Mouse (Mus musculus): ENCODE data around the gene Add3.

Gene Add3

GRCm38 (mm10) chr19:53140044-53140803 is at the start of gene Add3:
Gene Add3, plus strand, starts transcription at chr19:53140443.
- DNase-seq (ENCODE audit: low spot score) = peak; percentile 58

GRCm38 (mm10) chr19:53090677-53091076 is 49.6 kb upstream of the Add3 start:
- DNase-seq (ENCODE audit: low spot score) = no peak

- DNase-seq (ENCODE audit: low spot score) = no peak
These were observed 48.0 kb upstream of the Add3 start for GRCm38 (mm10) chr19:53092251-53092650.

DNA sequence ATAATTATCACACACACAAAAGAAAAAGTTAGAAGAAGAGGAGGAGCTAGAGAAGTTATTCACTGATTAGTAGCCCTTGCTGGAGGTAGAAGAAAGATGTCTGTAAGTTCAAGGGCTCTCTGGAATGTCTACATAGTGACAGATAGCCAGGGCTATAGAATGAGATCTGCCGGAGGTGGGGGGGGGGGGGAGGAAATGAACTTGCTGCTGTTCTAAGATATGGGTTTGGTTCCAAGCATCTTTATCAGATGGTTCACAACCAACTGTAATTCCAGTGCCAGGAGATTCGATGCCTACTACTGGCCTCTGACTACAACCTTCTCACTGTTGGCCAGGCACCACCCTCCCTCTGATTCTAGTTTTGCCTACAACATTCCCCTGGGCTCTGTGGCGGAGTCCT is 46.9 kb upstream of the Add3 start:
- no peak for DNase-seq (ENCODE audit: low spot score)

GRCm38 (mm10) chr19:53094684-53095083 is 45.6 kb upstream of the Add3 start:
- DNase-seq (ENCODE audit: low spot score) = no peak

GRCm38 (mm10) chr19:53101374-53102300 is 38.6 kb upstream of the Add3 start:
- DNase-seq (ENCODE audit: low spot score) = peak; percentile 42

DNA sequence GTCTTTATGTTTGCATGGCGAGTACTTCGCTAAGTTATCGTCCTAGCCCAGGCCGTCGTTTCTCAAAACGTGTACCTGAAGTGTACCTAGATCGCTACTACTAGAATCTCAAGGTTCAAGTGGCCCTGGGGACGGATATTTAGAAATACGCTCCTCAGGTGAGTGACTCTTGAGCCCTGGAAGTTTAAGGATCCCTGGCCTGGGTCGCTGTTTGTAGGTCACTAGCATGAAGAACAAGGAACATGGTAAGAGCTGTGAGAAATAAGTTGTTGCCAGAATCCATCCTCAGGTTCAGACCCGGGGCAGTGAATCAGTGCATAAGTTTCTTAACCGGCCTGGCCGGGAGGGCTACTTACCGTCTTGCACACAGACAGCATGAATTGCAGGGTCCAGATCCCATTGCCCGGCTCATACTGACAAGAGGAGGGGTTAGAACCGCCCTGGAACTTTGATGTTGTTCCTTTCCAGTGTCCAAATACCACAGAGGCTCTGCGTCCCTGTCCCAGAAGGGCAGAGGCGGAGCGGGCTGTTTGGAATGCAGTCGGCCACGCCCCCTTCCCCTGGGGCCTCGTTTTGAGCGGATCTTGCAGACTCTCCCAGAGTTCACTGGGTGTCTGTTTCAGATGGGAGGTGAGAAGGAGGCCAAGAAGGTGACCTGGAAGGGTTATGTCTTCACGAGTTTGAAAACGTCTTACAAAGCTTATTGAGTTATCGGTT is 34.7 kb upstream of the Add3 start:
- peak; percentile 84 for DNase-seq (ENCODE audit: low spot score)

DNA sequence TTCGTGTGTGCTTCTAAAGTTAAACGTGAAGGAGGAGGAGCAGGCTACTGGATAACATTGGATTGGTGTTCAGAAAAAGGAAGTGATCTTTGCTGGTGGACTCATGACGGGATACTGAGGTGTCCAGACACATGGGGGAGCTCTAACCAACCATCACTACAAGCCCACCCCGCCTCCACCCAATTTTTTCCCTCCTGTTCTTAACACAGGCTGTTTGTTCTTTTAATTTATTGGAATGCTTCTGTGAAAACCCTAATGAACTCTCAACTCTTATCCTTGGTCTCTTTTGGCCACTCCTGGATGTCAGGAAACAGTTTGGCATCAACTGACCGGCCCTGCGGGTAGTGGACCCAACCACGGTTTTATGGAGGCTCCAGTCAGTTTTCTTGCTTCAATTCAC is 33.3 kb upstream of the Add3 start:
- no peak for DNase-seq (ENCODE audit: low spot score)

DNA sequence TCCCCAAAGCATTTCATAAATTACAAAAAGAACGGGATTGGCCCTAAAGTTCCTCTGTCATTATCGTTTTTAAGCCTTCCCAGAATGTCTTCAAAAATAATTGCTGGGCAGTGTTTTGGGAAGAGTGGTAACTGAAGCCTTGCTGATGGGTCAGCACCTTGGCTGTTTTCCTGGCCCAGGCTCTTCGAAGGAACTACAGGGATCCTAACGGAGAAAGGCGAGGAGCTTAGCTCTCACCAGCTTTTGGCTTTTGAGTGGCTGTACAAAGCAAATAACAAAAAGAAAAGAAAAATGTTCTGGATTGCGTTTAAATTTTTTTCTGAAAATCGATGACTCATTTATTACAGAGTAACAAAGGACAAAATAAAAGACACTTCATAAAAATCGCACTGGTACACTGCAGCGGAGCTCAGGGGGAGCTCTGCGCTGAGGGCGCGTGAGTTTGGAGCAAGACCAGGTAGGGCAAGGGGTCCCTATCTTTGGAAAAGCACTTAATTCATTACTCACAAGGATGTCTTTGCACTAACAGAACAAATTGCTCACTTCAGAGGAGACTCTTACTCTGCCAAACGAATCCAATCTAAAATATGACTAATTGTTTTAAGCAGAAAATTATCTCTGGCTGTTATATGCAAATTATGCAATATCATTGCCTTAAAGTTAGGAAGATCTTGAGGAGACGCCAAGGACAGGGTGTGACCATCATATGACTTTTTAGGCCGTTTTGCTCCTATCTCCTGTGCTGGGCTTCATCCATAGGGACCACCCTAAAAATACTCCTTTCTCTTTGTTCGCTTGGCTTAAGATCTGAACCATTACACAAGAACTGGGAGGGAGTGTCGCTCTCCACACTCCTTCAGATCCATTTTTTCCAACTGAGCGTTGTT is 32.6 kb upstream of the Add3 start:
- DNase-seq (ENCODE audit: low spot score) = no peak

DNA sequence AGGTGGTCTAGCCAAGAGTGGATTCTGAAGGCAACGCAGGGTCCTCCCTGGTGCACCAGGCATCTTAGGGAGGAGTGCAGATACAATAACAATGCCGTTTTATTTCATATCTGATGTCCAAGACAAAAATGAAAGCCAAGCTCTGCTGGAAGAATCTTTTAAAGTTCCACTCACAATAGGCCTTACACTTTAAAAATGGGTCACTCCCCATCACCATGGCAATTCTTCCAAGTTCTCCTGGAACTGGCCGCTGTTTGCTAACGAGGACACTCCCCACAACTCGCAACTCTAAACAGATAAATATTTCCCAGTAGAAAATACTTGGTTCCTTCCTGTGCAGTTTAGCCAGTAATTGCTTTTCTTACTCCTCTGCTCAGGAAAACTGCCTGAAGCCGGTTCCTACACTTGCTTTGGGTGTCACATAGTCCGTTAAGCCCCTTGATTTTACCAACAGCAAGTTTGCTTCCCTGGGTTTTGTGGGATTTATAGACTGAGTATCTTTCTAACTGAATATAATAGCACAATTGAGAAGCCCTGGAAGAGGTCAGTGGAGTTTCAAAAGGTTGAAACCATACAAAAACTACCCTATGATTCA is 28.1 kb upstream of the Add3 start:
- DNase-seq (ENCODE audit: low spot score) = no peak

GRCm38 (mm10) chr19:53119255-53119795 is 20.9 kb upstream of the Add3 start:
- no peak for DNase-seq (ENCODE audit: low spot score)

DNA sequence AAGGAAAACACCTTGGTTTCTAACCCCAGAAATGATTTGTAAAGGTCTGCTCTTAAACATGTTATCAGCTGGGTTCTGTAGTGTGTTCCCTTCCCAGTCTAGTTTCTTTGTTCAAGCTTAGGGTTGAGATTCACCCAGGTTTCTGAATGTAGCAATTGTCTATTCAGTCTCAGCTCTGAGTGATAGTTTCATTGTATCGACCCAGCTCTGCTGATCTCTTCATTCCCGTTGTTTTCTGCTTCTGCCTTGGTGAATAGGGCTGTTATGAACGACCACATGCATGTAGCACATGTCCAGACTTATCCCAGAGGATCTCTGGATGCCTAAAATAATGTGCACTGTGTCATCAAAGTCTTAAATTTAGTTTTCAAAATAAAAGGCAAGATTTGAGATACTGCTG is 19.8 kb upstream of the Add3 start:
- no peak for DNase-seq (ENCODE audit: low spot score)

DNA sequence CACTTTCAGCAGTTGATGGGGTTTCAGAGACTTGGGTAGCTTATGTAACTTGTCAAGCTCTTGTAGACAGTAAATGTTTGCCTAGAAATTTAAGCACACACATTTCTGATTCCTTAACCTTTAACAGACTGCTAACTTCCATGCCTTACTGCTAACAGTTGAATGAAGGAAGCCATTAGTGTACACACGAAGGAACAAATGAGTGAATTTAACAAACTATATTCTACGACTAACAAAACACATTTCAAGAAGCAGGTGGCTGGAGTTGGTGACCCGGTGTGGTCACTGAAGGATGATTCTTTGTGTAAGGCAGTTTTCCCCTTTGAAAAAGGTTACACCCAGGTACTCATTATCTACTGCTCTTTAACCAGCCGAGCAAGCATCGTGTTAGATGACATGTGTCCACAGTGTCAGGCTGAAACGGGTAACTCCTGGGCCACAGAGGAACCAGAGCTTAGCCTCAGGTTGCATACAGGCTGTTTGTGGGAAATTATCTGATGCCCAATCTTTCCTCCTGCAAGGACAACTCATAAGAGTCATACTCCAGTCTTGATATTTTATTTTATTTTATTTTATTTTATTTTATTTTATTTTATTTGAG is 17.5 kb upstream of the Add3 start:
- DNase-seq (ENCODE audit: low spot score) = no peak

DNA sequence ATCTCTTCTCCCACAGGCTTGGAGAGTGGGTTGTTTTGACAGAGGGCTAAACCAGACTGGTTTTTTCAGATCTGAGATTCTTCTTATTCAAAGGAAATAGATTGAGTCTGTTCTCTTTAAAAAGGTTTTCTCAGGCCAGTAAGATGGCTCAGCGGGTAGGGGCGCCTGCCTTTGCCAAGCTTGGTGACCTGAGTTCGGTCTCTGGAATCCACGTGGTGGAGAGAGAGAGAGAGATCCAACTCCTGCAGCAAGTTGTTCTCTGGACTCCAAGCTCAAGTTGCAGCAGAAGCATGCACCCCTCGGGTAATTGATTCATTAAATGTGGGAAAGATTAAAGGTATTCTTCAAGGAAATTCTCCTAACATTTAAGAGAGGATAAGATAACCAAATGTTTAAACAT is 16.9 kb upstream of the Add3 start:
- no peak for DNase-seq (ENCODE audit: low spot score)

- DNase-seq (ENCODE audit: low spot score) = no peak
These were observed 14.6 kb upstream of the Add3 start for GRCm38 (mm10) chr19:53125679-53126078.

GRCm38 (mm10) chr19:53126546-53126945 is 13.7 kb upstream of the Add3 start:
- no peak for DNase-seq (ENCODE audit: low spot score)

DNA sequence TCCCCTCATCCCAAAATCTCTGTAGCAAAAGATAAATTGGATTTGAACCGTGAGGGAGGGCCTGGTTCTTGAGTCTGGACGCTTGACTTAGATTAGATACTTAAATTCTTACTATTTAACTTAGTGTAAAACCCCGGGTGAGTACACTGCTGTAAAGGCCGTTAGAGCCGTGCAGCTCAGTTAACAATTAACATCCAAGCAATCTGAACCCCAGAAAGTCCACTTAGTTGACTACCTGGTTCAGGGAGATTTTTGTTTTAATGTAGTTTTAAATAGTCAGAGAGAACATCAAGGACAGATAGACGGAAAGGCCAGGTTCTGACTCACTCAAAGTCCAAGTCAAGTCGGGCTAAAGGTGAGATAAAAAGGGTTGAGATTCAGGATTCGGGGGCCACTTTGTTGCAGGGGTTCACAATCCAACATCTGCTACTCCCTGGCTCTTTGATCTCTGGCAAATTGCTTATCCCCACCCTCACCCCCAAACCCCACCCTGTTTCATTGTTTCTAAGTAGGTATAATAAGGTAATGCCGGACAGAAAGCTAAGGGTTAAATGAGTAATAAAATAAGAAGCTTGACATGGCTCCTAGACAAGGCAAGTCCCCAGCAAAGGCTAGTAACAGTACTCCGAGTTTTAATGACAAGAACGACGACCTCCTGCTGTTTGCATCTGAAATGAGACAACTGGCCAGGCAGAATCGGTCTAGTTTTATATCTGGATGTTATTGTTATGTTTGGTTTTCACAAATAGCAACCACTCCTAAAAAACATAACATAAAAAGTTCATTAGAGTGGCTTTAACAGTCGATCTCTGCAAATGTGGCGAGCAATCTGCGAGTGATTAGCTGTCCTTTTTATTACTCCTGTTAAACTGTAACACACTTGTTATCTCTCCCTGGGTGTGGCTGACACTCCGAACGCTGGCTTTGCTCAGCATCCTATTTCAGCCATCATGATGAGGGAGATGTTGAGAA is 12.6 kb upstream of the Add3 start:
- DNase-seq (ENCODE audit: low spot score) = no peak

- DNase-seq (ENCODE audit: low spot score) = no peak
These were observed 11.5 kb upstream of the Add3 start for GRCm38 (mm10) chr19:53128494-53129337.

Measured in embryo, embryonic 10.5 days (tissue).